Mouse (Mus musculus) limb, embryonic 14.5 days (tissue): ENCODE results near the gene Ybx2. TPM values are rescaled to one million over a fixed set of nuclear protein-coding genes. Genes with fewer than 3 reads are reported as not detected.

Source experiments
- ATAC-seq: fragments of 200-750 bp; cut with Nextera tagmentation; 2 replicates; pipeline ENCODE4 v1.8.0; 2017; ENCODE audit warnings: low read depth, moderate number of reproducible peaks, moderate TSS enrichment; ENCODE audit not compliant: low FRiP score
- DNase-seq: peaks from one replicate; pipeline ENCODE4 v3.0.0-alpha.2; 2015; ENCODE audit warnings: low spot score
- H3K27ac ChIP-seq: fragments of 300-500 bp; sonication (generic); replicated peaks from 2 replicates; pipeline ENCODE4 v1.5.1; 2014; ENCODE audit warnings: low read depth, mild to moderate bottlenecking, low read length, moderate library complexity, mixed read lengths
- H3K27me3 ChIP-seq: fragments of 300-500 bp; sonication (generic); 2 replicates; pipeline ENCODE4 v1.6.1; 2014; ENCODE audit warnings: low read length, mixed read lengths; ENCODE audit not compliant: control insufficient read depth, insufficient read depth
- H3K36me3 ChIP-seq: fragments of 300-500 bp; sonication (generic); 2 replicates; pipeline ENCODE4 v1.6.1; 2014; ENCODE audit warnings: mild to moderate bottlenecking, low read length, moderate library complexity, mixed read lengths; ENCODE audit not compliant: control insufficient read depth, insufficient read depth
- H3K4me1 ChIP-seq: fragments of 300-500 bp; sonication (generic); 2 replicates; pipeline ENCODE4 v1.6.1; 2014; ENCODE audit warnings: antibody characterized with exemption, low read length, mixed read lengths; ENCODE audit not compliant: control insufficient read depth, insufficient read depth
- H3K4me2 ChIP-seq: fragments of 300-500 bp; sonication (generic); replicated peaks from 2 replicates; pipeline ENCODE4 v1.6.1; 2014; ENCODE audit warnings: low read depth, mild to moderate bottlenecking, low read length, moderate library complexity; ENCODE audit not compliant: severe bottlenecking
- H3K4me3 ChIP-seq: fragments of 300-500 bp; sonication (generic); replicated peaks from 2 replicates; pipeline ENCODE4 v1.5.1; 2014; ENCODE audit warnings: low read length
- H3K9ac ChIP-seq: fragments of 300-500 bp; sonication (generic); 2 replicates; pipeline ENCODE4 v1.6.1; 2014; ENCODE audit warnings: mild to moderate bottlenecking, low read depth, low read length, moderate library complexity; ENCODE audit not compliant: severe bottlenecking
- H3K9me3 ChIP-seq: fragments of 300-500 bp; sonication (generic); 2 replicates; pipeline ENCODE4 v1.6.1; 2016; ENCODE audit warnings: low read length; ENCODE audit not compliant: control insufficient read depth
- POLR2A ChIP-seq: fragments of 200-500 bp; IDR thresholded peaks from 2 replicates; pipeline ENCODE4 v1.8.0; 2012; ENCODE audit warnings: inconsistent platforms, mild to moderate bottlenecking, moderate library complexity, borderline replicate concordance; ENCODE audit not compliant: insufficient read depth, insufficient read length; ENCODE audit errors: extremely low read depth
- whole genome bisulfite sequencing: fragments of 180-500 bp; shearing (Covaris S2); extraction: QIAGEN DNeasy Blood & Tissue Kit; methylation state at CpG from one replicate; pipeline ENCODE4 v1.1.7; 2014; 5-methylcytosine and 5-hydroxymethylcytosine counted together
- polyA plus RNA-seq, 2 experiments: library from polyadenylated mRNA; depleted of rRNA in 1 of 2; stranded (reverse) in 1 of 2; unstranded in 1 of 2; fragments of >200 nt; fragmentation: Nextera tagmentation in 1 of 2; extraction: Ambion mirVana in 1 of 2; gene quantifications; 2 replicates each; pipeline versions ENCODE4 v1.2.1 to v1.2.3; 2012 to 2014

Gene Ybx2
- polyA plus RNA-seq, 2 experiments: 7.2 to 70.1 TPM

DNA sequence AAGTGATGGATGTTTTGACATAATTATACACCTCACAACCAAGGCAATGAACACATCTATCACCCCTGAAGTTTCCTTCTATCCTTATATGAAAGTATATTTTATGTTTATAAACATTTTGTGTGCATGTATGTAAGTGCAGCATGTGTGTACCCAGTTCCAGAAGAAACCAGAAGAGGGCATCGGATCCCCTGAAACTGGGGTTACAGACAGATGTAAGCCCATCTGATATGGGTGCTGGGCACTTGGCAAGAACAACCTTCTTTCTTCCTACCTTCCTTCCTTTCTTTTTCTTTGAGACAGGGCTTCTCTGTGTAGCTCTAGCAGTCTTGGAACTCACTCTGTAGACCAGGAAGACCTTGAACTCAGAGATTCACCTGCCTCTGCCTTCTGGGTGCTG is 20.6 kb downstream of the Ybx2 start:
- DNase-seq (no peak), ATAC-seq (no peak)
- no peak for TF ChIP-seq POLR2A
- Histone ChIP-seq H3K9ac (no peak overlapping the region), H3K9me3 (no peaks in the 10 kb centered on the region), H3K4me3 (no peak overlapping the region), H3K27ac (no peak overlapping the region), H3K27me3 (peaks cover 5% of the 10 kb centered on the region; the same call in 1 of the 2 replicates), H3K4me1 (no peaks in the 10 kb centered on the region), H3K4me2 (no peak overlapping the region), H3K36me3 (no peaks in the 10 kb centered on the region)
- WGBS: 73% methylated on average over 1 of the region's 1 CpGs

DNA sequence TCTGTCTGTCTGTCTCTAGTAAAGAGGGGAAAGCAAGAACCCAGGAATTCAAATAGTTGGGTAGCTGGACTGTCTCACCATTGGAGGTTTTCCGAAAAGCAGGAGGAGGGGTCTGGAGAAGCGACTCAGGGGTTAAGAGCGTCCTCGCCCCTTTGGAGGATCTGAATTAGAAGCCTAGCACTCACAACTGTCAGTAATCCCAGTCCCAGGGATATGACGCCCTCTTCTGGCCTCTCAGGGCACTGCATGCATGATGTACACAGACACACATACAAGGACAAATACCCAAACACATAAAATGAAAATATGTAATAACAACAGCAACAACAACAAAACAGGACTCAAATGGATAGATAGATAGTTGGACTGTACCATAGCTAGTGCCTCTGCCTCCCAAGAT is 25.0 kb downstream of the Ybx2 start:
- Histone ChIP-seq H3K27ac (no peak overlapping the region), H3K9me3 (no peaks in the 10 kb centered on the region), H3K27me3 (peaks cover 40% of the 10 kb centered on the region), H3K4me1 (no peaks in the 10 kb centered on the region), H3K9ac (no peak overlapping the region), H3K36me3 (no peaks in the 10 kb centered on the region), H3K4me3 (no peak overlapping the region), H3K4me2 (no peak overlapping the region)
- 32% methylated on average over 5 of the region's 5 CpGs for WGBS
- no peak for DNase-seq
- no peak for ATAC-seq
- no peak for TF ChIP-seq POLR2A

- WGBS: 48% methylated on average over 5 of the region's 5 CpGs
- no peak for TF ChIP-seq POLR2A
- no peaks in the 10 kb centered on the region for H3K36me3 ChIP-seq
- no peak overlapping the region for H3K4me3 ChIP-seq
- no peak overlapping the region for H3K9ac ChIP-seq
- ATAC-seq (no peak), DNase-seq (no peak)
- H3K27me3 ChIP-seq: peaks cover 52% of the 10 kb centered on the region
- H3K4me1 ChIP-seq: 0 out of 2 replicates have a peak, but pooled peaks cover 2% of the 10 kb centered on the region
- no peaks in the 10 kb centered on the region for H3K9me3 ChIP-seq
- no peak overlapping the region for H3K4me2 ChIP-seq
- H3K27ac ChIP-seq: no peak overlapping the region
Measured at GRCm38 (mm10) chr11:69961841-69962240, 26.2 kb downstream of the Ybx2 start.

DNA sequence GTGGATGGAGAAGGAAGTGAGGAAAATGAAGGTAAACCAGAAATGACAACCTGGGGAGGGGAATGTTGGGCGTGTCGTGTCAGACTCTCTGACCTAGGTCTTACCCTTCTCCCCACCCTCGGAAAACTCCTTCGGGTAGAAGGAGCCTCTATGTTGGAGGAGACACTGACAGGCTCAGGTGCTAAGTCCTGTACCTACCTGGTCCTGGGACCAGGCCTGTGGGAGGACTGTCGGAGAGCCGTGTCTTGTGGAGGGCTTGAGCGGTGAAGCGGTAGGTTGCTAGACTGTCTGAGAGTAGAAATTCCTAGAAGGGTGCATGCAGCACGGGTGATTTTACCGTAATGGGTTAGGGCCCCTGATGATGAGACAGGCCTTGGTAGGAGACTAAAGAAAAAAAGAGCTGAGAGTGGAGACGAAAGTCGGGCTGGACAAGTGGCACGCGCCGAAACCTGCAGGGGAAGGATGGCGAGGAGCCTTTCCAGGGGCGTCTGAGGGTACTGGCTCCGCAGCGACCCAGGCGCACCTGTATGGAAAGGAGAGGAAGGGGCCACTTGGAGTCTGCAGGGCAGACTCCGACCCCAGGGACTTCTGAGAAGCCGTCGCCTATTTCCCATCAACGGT is 29.2 kb downstream of the Ybx2 start, which contains the start of gene Cldn7:
TSS of gene Cldn7 (plus strand) at position 130 of the 621 bp plus-strand sequence.
- Histone ChIP-seq H3K4me3 (peak within 1 kb of the TSS; percentile 18), H3K4me1 (0 out of 2 replicates have a peak, but pooled peaks cover 3% of the 10 kb centered on the region), H3K27me3 (peaks cover 68% of the 10 kb centered on the region), H3K9me3 (no peaks in the 10 kb centered on the region), H3K9ac (no peak within 1 kb of the TSS), H3K27ac (no peak within 1 kb of the TSS), H3K36me3 (peaks cover 21% of the 10 kb centered on the region), H3K4me2 (peak within 1 kb of the TSS; percentile 28; the same call in 1 of the 2 replicates)
- DNase-seq: no peak
- no peak for ATAC-seq
- TF ChIP-seq POLR2A: no peak
- 10% methylated on average over 24 of the region's 24 CpGs for WGBS

DNA sequence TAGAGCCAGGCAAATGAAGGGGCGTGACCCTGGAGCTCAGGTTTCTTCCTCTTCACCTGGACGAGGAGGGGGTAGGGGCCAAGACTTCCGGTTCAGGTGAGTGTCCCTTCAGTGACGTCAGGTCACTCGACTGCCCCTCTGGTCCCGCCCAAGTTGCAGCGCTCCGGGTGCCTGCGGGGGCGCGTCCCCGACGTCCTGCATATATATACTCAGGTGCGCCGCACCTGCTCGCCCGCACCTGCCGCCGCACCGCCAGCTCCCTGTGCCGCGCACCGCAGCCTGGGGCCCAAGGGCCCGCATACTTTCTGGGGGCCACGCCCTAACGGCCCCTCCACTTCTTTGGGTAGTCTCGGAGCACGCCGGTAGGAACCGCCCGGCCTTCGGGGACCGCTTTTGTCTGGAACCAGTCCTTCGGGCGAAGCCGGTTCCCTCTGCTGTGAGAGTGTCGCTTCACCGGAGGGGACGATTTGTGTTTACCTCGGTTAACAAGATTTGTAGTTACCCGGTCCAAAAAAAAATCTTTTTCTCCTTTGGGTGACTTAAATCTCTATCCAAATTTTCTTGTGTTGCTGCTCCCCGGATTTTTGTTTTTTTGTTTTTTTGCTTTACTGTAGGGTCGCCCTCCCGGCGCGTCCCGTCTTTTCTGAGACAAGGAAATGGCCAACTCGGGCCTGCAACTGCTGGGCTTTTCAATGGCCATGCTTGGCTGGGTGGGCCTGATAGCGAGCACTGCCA is 29.8 kb downstream of the Ybx2 start:
- TF ChIP-seq POLR2A: no peak
- H3K27me3 ChIP-seq: peaks cover 68% of the 10 kb centered on the region
- H3K9ac ChIP-seq: 0 out of 2 replicates have a peak overlapping the region, but pooled peaks have one; percentile 50
- peaks cover 28% of the 10 kb centered on the region for H3K36me3 ChIP-seq
- peak overlapping the region; percentile 37 for H3K4me3 ChIP-seq
- H3K9me3 ChIP-seq: no peaks in the 10 kb centered on the region
- H3K4me2 ChIP-seq: peak overlapping the region; percentile 68; the same call in 1 of the 2 replicates
- ATAC-seq (no peak), DNase-seq (no peak)
- 2% methylated on average over 49 of the region's 49 CpGs for WGBS
- H3K27ac ChIP-seq: no peak overlapping the region
- 0 out of 2 replicates have a peak, but pooled peaks cover 3% of the 10 kb centered on the region for H3K4me1 ChIP-seq
